Mouse (Mus musculus): ENCODE data around the gene Glod4. TPM values are rescaled to one million over a fixed set of nuclear protein-coding genes. Genes with fewer than 3 reads are reported as not detected.

The Glod4 gene
- polyA plus RNA-seq, 1 experiment: 2.9 TPM

DNA sequence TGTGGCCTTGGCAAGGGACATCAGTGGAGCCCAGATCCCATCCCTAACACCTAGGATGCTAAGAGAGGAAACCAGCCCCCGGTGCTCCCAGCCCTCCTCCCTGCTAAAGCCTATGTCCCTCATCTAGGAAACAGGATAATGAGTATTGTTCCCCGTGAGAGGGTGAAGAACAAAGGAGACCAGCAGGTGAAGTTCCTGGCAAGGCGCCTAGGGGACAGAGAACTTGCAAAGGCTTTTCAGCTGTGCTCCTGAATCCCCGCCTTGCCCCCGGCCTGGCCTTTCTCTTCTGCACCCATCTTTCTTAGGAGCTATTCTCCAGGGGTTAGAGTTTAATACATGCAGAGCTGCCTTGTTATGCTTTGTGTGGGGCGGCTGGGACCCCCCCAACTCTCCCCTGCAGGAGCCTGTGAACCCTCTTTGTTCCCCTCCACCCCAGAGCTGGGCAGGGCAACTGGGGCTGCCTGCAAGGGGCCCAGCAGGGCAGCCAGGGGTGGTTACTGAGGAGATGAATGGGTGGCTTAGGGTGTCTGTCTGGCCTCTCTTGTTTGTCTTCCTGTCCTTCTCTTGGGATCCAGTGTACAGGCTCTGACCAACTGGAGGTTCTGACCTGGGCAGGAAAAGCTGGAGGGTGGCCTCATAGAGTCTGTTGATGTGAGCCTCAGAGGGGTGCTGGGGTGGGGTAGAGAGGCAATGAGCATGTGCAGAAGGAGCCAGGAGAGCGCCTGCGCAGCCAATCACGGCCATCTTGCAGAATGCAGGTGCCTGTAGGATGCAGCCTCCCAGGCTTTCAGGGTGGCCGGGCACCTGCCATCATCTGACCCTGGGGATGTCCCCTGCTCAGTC lies 16.9 kb upstream of the Glod4 start:
- 88% methylated on average over 10 of the region's 10 CpGs for WGBS
- Histone ChIP-seq H3K4me1 (ENCODE audit: control insufficient read depth, insufficient read depth, insufficient read length) (peaks cover 4% of the 10 kb centered on the region; the same call in 1 of the 2 replicates), H3K27me3 (ENCODE audit: control insufficient read depth, insufficient read depth, low read length) (no peaks in the 10 kb centered on the region), H3K27ac (ENCODE audit: insufficient read depth, low read length) (no peak overlapping the region), H3K36me3 (ENCODE audit: control insufficient read depth, insufficient read depth, low read length) (no peaks in the 10 kb centered on the region), H3K4me3 (ENCODE audit: extremely low read depth, insufficient read depth, insufficient read length) (no peak overlapping the region)
- TF ChIP-seq POLR2A (IDR thresholded peaks at IDR 0.05; ENCODE audit: low read depth, low read length) (no peak), CTCF (IDR thresholded peaks at IDR 0.05; ENCODE audit: extremely low read depth, insufficient read depth, insufficient read length, insufficient replicate concordance) (no peak)
- no peak for DNase-seq (ENCODE audit: low read depth in 1 of 2, low spot score in 2 of 2)

DNA sequence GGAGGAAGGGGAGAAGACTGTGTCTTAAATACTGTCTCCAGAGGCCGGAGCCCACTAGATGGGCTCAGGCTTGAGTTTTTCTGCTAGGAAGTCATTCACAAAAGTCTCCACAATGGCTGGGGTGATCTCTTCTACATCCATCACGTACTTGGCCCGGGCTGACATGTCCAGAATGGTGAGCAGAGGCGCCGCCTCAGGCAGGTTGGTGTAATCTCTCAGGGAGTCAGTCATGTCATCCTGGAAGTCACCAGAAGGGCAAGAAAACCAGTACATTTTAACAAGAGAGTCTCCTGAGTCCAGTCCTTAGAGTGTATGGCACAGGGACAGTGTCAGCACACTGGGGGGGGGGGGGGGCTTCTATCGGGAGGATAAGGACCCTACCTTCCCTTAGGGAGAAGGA lies 15.0 kb upstream of the Glod4 start:
- 90% methylated on average over 6 of the region's 6 CpGs for WGBS
- Histone ChIP-seq H3K27ac (ENCODE audit: insufficient read depth, low read length) (no peak overlapping the region), H3K4me1 (ENCODE audit: control insufficient read depth, insufficient read depth, insufficient read length) (peaks cover 4% of the 10 kb centered on the region; the same call in 1 of the 2 replicates), H3K36me3 (ENCODE audit: control insufficient read depth, insufficient read depth, low read length) (no peaks in the 10 kb centered on the region), H3K27me3 (ENCODE audit: control insufficient read depth, insufficient read depth, low read length) (no peaks in the 10 kb centered on the region), H3K4me3 (ENCODE audit: extremely low read depth, insufficient read depth, insufficient read length) (no peak overlapping the region)
- no peak for DNase-seq (ENCODE audit: low read depth in 1 of 2, low spot score in 2 of 2)
- no peak for TF ChIP-seq POLR2A (IDR thresholded peaks at IDR 0.05; ENCODE audit: low read depth, low read length)
- TF ChIP-seq CTCF (IDR thresholded peaks at IDR 0.05; ENCODE audit: extremely low read depth, insufficient read depth, insufficient read length, insufficient replicate concordance): no peak

DNA sequence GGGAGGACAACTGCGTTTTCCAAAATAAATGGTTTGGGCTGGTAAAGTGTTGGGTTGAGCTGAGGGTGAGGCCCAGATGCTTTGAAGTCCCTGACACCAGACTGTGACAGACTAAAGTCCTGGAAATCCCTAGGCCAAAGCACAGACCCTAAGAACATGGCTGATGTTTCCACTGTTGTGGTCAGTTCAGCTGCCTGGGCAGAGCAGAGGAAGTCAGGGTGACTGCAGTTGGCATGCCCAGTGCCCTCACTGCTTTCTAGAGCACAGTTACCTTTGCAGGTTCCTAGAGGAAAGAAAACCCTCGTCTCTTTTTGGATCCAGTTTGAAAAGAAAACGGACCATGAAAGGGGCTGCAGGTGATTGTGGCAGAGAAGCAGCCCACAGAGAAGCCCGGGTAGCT lies 13.9 kb upstream of the Glod4 start:
- TF ChIP-seq CTCF (IDR thresholded peaks at IDR 0.05; ENCODE audit: extremely low read depth, insufficient read depth, insufficient read length, insufficient replicate concordance) (no peak), POLR2A (IDR thresholded peaks at IDR 0.05; ENCODE audit: low read depth, low read length) (no peak)
- Histone ChIP-seq H3K4me3 (ENCODE audit: extremely low read depth, insufficient read depth, insufficient read length) (no peak overlapping the region), H3K36me3 (ENCODE audit: control insufficient read depth, insufficient read depth, low read length) (no peaks in the 10 kb centered on the region), H3K27ac (ENCODE audit: insufficient read depth, low read length) (no peak overlapping the region), H3K27me3 (ENCODE audit: control insufficient read depth, insufficient read depth, low read length) (no peaks in the 10 kb centered on the region), H3K4me1 (ENCODE audit: control insufficient read depth, insufficient read depth, insufficient read length) (peaks cover 4% of the 10 kb centered on the region; the same call in 1 of the 2 replicates)
- DNase-seq (ENCODE audit: low read depth in 1 of 2, low spot score in 2 of 2): no peak
- WGBS: 85% methylated on average over 4 of the region's 4 CpGs

DNA sequence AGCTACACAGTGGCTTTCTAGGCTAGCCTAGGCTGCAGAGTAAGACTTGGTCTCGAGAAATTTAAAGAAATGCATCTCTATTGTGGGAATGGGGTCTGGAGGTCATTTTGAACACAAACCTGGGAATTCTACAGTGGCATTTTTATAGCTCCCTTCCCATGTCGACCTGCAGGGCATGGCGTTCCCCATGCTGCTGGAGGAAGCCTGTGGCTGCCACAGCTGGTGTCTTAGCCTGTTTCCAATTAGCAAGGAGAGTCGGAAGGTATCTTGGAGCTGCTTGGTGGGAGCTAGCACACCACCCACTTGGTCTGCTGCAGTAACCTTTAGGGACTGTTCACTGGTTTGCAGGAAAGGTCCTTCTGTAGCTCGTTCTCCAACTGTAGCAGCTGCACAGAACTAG lies 12.6 kb upstream of the Glod4 start:
- no peaks in the 10 kb centered on the region; the same call in 1 of the 2 replicates for H3K4me1 ChIP-seq (ENCODE audit: control insufficient read depth, insufficient read depth, insufficient read length)
- no peaks in the 10 kb centered on the region for H3K27me3 ChIP-seq (ENCODE audit: control insufficient read depth, insufficient read depth, low read length)
- H3K4me3 ChIP-seq (ENCODE audit: extremely low read depth, insufficient read depth, insufficient read length): no peak overlapping the region
- 69% methylated on average over 5 of the region's 5 CpGs for WGBS
- no peak overlapping the region for H3K27ac ChIP-seq (ENCODE audit: insufficient read depth, low read length)
- no peaks in the 10 kb centered on the region; the same call in 1 of the 2 replicates for H3K36me3 ChIP-seq (ENCODE audit: control insufficient read depth, insufficient read depth, low read length)
- no peak for DNase-seq (ENCODE audit: low read depth in 1 of 2, low spot score in 2 of 2)
- TF ChIP-seq POLR2A (IDR thresholded peaks at IDR 0.05; ENCODE audit: low read depth, low read length) (no peak), CTCF (IDR thresholded peaks at IDR 0.05; ENCODE audit: extremely low read depth, insufficient read depth, insufficient read length, insufficient replicate concordance) (no peak)

DNA sequence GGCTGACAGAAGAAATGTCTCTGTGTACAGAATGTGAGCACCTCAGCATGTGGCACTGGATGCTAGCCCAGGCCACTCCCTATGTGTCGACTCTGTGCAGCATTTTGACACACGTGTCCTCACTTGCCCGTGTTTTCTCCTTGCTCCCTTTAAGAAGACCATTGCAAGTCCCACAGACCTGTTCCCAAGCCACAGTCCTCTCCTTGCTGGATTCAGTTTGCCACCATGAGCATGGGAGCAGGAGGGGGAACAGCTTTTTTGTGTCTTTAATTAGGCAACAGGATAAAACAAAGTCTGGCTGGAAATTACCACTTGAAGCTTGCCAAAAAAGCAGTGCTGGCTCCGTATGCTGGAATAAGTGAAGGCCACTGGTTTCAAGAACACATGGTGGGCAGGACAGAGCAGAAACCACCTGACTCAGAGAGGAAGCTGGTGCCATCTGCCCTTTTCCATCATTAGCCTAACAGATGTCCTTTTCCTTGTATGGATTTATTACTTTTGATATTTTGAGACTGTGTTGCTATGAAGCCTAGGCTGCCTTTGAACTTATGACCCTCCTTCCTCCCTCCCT lies 12.0 kb upstream of the Glod4 start:
- no peak for DNase-seq (ENCODE audit: low read depth in 1 of 2, low spot score in 2 of 2)
- H3K4me3 ChIP-seq (ENCODE audit: extremely low read depth, insufficient read depth, insufficient read length): no peak overlapping the region
- peak overlapping the region; percentile 30; the same call in 1 of the 2 replicates for H3K27ac ChIP-seq (ENCODE audit: insufficient read depth, low read length)
- H3K27me3 ChIP-seq (ENCODE audit: control insufficient read depth, insufficient read depth, low read length): no peaks in the 10 kb centered on the region
- WGBS: 84% methylated on average over 4 of the region's 4 CpGs
- no peaks in the 10 kb centered on the region for H3K4me1 ChIP-seq (ENCODE audit: control insufficient read depth, insufficient read depth, insufficient read length)
- H3K36me3 ChIP-seq (ENCODE audit: control insufficient read depth, insufficient read depth, low read length): peaks cover 1% of the 10 kb centered on the region; the same call in 1 of the 2 replicates
- TF ChIP-seq POLR2A (IDR thresholded peaks at IDR 0.05; ENCODE audit: low read depth, low read length) (no peak), CTCF (IDR thresholded peaks at IDR 0.05; ENCODE audit: extremely low read depth, insufficient read depth, insufficient read length, insufficient replicate concordance) (no peak)

DNA sequence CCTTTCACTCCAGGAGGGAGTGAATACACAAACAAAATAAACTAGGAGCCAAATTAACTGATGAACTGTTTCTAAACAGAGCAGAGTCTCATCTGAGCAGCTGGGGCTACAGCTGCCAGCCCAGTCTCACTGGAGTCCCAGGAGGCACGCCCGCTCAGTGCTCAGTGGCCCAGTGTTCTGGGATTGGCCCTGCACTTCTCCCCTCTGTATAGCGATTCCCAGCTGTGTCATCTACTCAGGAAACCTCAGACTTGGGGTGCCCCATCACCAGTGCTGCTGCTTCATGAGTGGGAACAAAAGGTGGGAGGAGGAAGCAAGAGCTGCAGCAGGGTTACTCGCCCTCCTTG lies 10.4 kb upstream of the Glod4 start:
- Histone ChIP-seq H3K4me3 (ENCODE audit: extremely low read depth, insufficient read depth, insufficient read length) (no peak overlapping the region), H3K4me1 (ENCODE audit: control insufficient read depth, insufficient read depth, insufficient read length) (no peaks in the 10 kb centered on the region), H3K36me3 (ENCODE audit: control insufficient read depth, insufficient read depth, low read length) (peaks cover 1% of the 10 kb centered on the region; the same call in 1 of the 2 replicates), H3K27me3 (ENCODE audit: control insufficient read depth, insufficient read depth, low read length) (no peaks in the 10 kb centered on the region), H3K27ac (ENCODE audit: insufficient read depth, low read length) (no peak overlapping the region)
- no peak for TF ChIP-seq POLR2A (IDR thresholded peaks at IDR 0.05; ENCODE audit: low read depth, low read length)
- no peak for TF ChIP-seq CTCF (IDR thresholded peaks at IDR 0.05; ENCODE audit: extremely low read depth, insufficient read depth, insufficient read length, insufficient replicate concordance)
- DNase-seq (ENCODE audit: low read depth in 1 of 2, low spot score in 2 of 2): no peak
- WGBS: 95% methylated on average over 4 of the region's 4 CpGs

Data from spleen, adult 2 months (tissue).